Mouse (Mus musculus): ENCODE results near the gene Syce3.

Gene Syce3

GRCm38 (mm10) chr15:89372068-89372467 lies 38.2 kb downstream of the Syce3 start:
- no peak for DNase-seq

- DNase-seq: no peak
These were observed 45.2 kb downstream of the Syce3 start for GRCm38 (mm10) chr15:89365141-89365551.

GRCm38 (mm10) chr15:89363051-89363450 lies 47.3 kb downstream of the Syce3 start:
- DNase-seq: no peak

- DNase-seq: no peak
These were observed 51.5 kb downstream of the Syce3 start for GRCm38 (mm10) chr15:89358784-89359183.

GRCm38 (mm10) chr15:89356372-89356771 lies 53.9 kb downstream of the Syce3 start:
- peak; percentile 81 for DNase-seq

GRCm38 (mm10) chr15:89355241-89356187 lies 54.8 kb downstream of the Syce3 start, which contains the start of the genes Lmf2 and Ncaph2:
Lmf2 (minus strand) TSS chr15:89355659.
Ncaph2 (plus strand) TSS chr15:89355719.
- peak; percentile 95 for DNase-seq

- DNase-seq: no peak
These were observed 55.8 kb downstream of the Syce3 start for GRCm38 (mm10) chr15:89354455-89354854.

GRCm38 (mm10) chr15:89353837-89354236 lies 56.5 kb downstream of the Syce3 start:
- DNase-seq: no peak

- DNase-seq: no peak
These were observed 57.5 kb downstream of the Syce3 start for GRCm38 (mm10) chr15:89352795-89353194.

- DNase-seq: no peak
These were observed 58.2 kb downstream of the Syce3 start for GRCm38 (mm10) chr15:89352054-89352453.

- DNase-seq: no peak
These were observed 59.0 kb downstream of the Syce3 start for GRCm38 (mm10) chr15:89351302-89351701.

GRCm38 (mm10) chr15:89350447-89350846 lies 59.9 kb downstream of the Syce3 start:
- DNase-seq: no peak

- no peak for DNase-seq
These were observed 67.0 kb downstream of the Syce3 start for GRCm38 (mm10) chr15:89343325-89343724.

GRCm38 (mm10) chr15:89341678-89342077 lies 68.6 kb downstream of the Syce3 start:
- DNase-seq: no peak
